ENCODE assay signal across 8 mouse cellular contexts in the genomic region with DNA sequence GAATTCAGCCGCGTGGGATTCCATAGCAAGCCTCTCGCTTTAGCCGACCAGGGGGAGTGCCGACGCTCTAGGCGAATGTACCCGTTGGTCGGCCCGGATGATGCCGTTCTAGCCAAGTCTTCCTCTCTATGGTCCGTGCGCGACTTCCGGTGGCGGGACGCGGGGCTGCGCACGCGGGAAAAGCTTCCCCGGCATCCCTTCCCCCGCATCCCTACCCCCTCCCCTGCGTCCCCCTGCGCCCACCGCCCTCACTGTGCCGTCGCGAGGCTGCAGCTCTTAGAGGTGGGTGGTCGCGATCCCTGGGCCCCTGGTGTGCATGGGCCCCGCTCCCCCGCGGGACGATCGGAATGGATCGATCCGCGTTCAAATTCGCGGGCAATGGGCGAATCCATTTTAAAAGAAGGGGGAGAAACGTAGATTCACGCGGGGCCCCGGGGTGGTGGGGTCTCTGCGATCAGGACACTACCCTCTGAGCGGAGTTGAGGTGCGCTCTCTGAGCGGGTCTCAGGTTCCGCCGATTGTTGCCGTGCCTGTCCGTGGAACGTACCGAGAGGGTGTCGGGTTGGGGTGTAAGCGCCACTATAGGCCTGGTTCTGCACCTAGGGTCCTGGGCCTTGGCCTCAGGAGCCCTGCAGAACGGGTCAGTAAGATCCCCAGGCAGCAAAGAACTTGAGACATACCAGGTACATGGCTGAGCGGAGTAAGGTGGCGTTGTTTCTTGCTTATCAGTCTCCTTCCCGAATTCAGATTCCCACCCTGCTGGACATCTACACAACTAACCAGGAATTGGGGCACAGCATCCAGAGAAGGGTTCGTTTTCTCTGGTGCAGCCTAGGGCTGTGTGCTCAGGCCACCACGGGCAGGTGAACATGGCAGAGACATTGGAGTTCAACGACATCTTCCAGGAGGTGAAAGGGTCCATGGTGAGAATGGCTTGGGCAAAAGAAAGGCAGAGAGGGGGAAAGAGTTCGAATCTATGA. TPM values are rescaled to one million over a fixed set of nuclear protein-coding genes. Genes with fewer than 3 reads are reported as not detected.
DNase-seq lines count a peak whose midpoint lies in the region; ATAC-seq lines count a peak whose summit lies in the region.

Gene Ssrp1 (plus strand): TSS at position 188 of the 980 bp plus-strand sequence.
Gene P2rx3 (minus strand): TSS at position 416 of the 980 bp plus-strand sequence.

- peak within 1 kb of the TSS; percentile 80 for H3K4me3 ChIP-seq in hindbrain, embryonic 13.5 days

- peak within 1 kb of the TSS; percentile 94 for H3K9ac ChIP-seq in hindbrain, embryonic 13.5 days

- H3K4me1 ChIP-seq in hindbrain, embryonic 13.5 days (replicated peaks), result peaks cover 21% of the 10 kb centered on the region

- DNase-seq in T-cell, adult 2 months (ENCODE audit: low spot score), result peak; percentile 89
- DNase-seq in cerebellum, postnatal 14 days, result peak; percentile 92 to 95
- DNase-seq in frontal cortex, postnatal 14 days (ENCODE audit: low spot score in 2 of 2), result peak; percentile 83 to 84
- DNase-seq in left cerebral cortex, adult 18-20 months (ENCODE audit: low spot score in 2 of 2), result peak; percentile 91 to 93
- peak; percentile 93 for DNase-seq in lung, postnatal 4 days
- DNase-seq in retina, postnatal 1 day, result peak; percentile 98
- peak; percentile 92 for DNase-seq in thymus, postnatal 4 days

- H3K4me2 ChIP-seq in hindbrain, embryonic 13.5 days, result peak within 1 kb of the TSS; percentile 82

- peak within 1 kb of the TSS; percentile 86 for H3K27ac ChIP-seq in hindbrain, embryonic 13.5 days

- ATAC-seq in hindbrain, embryonic 13.5 days (ENCODE audit: low FRiP score), result peak; percentile 96

- peaks cover 31% of the 10 kb centered on the region for H3K36me3 ChIP-seq in hindbrain, embryonic 13.5 days

- WGBS in hindbrain, embryonic 13.5 days, result 1% methylated on average over 66 of the region's 66 CpGs

- H3K27me3 ChIP-seq in hindbrain, embryonic 13.5 days, result no peaks in the 10 kb centered on the region

- no peaks in the 10 kb centered on the region for H3K9me3 ChIP-seq in hindbrain, embryonic 13.5 days

RNA-seq across cellular contexts. Expression of gene Ssrp1, which starts in this region (rescaled TPM):
- polyA plus RNA-seq in hindbrain, embryonic 13.5 days (2015; fragmentation: Nextera tagmentation; extraction: Ambion mirVana), result 190 and 199 TPM in 2 replicates
- 100 to 1,000 TPM; 105 to 109 TPM for total RNA-seq in left cerebral cortex, adult 18-20 months (2021)

RNA-seq across cellular contexts. Expression of gene P2rx3, which starts in this region (rescaled TPM):
- 19.3 and 20.3 TPM in 2 replicates for polyA plus RNA-seq in hindbrain, embryonic 13.5 days (2015; fragmentation: Nextera tagmentation; extraction: Ambion mirVana)
- total RNA-seq in left cerebral cortex, adult 18-20 months (2021), result 1 to 10 TPM; 1.9 to 2.1 TPM

Comparison
In these comparisons a context has a peak if more than half of its experiments do, and no peak if none do; other contexts are left out.
1. Peak in every context shown above with its lines: DNase-seq, ATAC-seq, H3K4me3 ChIP-seq and H3K27ac ChIP-seq.